Mouse (Mus musculus): Measurements from ENCODE around the gene Sh3bgrl3. TPM values are rescaled to one million over a fixed set of nuclear protein-coding genes. Genes with fewer than 3 reads are reported as not detected.

Sh3bgrl3 gene
- total RNA-seq, 2 experiments from 2014 or later, result 250 to 270 TPM

DNA sequence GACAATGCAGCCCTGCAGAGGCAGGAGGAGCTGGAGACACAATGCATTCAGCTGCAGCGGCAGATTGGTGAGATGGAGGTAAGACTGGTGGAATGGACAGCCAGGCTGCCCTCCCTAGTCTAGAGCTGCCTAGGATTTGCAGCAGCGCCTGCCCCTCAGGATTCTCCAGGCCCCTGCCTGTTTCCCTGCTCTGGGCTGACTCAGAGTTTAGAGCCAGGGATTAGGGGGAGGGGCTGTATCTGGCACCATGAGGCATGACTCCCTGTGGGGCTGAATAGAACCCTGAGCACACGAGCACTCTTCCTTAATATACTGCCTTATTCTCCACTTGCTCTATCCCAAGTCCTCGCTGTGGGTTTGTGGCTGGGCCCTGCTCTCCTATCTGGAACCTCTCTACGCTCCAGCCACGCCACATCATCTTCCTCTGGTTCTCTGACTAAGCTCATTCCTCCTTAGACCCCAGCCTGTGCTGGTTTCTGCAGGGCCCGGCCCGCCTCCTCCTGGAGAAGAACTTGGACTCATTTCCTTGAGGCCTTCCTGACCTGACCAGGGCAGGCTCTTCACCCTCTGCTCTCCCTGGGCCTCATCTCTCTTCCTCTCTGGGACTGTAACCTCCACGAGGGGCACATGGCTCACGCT is 15.1 kb downstream of the Sh3bgrl3 start:
- no peak for DNase-seq (ENCODE audit: low spot score in 2 of 2)

DNA sequence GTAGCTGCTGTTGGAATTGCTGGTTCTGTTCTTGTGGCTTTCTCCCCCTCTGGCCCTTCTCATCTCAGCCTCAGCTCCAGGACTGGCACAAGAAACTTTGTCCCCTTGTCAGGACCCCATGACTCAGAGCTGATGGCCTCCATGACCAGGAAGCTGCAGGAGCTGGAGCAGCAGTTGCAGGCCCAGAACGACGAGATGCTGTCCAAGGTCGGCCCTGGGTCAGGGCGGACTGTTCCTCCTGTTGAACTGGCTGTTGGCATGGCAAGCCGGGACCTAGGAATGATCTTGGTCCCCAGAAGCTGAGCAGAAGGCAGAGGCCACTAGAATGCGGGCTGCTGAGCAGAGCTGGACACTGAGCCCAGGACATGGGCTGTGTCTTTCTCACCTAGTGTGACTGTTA is 16.2 kb downstream of the Sh3bgrl3 start:
- DNase-seq (ENCODE audit: low spot score in 2 of 2), result no peak

DNA sequence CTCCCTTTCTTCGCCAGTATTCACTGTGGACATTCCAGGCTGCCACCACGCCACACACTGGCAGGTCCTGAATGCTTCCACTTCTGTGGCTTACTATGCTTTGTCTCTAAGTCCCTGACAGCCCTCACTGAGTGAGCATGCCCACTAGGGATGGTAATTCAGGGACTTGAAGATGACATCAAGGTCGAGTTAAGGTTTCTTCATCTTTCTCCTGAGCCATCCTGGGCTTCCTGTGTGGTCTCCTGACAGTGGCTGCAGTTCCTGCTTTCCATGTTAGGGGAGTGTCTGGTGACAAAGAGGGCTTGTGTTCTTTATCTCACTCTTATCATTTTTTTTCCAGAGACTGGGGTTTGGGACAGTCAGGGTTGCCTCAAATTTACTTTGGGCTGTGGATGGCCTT is 17.9 kb downstream of the Sh3bgrl3 start:
- DNase-seq (ENCODE audit: low spot score in 2 of 2), result no peak

DNA sequence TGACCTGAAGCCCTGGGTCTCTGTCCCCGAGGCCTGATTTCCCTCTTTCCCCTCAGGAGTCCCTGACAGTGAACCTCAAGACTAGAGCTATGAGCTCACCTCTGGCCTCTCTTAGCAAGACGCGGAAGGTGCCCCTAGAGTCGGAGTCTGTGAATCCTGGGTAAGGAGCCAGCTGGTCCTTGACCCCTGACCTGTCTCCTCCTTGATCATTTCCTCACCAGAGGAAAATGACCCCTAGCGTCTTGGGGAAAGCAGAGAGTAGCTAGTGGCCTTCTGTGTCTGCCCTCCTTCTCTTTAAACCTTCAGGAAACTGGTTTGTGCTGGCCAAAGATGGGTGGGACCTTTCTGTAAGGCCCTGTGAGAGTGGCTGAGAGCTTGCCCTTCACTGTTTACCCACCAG is 20.4 kb downstream of the Sh3bgrl3 start:
- no peak for DNase-seq (ENCODE audit: low spot score in 2 of 2)

DNA sequence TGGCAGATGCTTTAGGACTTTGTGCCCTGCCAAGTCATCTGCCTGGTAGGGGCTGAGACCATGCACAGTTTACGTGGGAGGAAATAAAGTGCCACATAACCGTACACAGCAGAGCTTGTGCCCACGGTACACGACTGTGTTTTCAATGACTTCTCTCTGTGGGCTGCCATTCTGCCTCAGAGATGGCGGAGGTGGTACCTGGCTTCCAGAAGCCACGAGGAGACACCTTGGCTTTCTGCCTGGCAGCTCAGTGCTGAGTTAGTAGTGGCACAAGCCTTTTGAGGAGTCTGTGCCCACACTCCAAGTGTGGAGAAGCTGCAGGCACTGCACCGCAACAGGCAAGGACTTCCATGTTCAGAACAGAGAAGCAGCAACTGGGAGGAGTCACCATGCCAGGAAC is 20.9 kb downstream of the Sh3bgrl3 start:
- DNase-seq (ENCODE audit: low spot score in 2 of 2), result peak; percentile 58 to 79

DNA sequence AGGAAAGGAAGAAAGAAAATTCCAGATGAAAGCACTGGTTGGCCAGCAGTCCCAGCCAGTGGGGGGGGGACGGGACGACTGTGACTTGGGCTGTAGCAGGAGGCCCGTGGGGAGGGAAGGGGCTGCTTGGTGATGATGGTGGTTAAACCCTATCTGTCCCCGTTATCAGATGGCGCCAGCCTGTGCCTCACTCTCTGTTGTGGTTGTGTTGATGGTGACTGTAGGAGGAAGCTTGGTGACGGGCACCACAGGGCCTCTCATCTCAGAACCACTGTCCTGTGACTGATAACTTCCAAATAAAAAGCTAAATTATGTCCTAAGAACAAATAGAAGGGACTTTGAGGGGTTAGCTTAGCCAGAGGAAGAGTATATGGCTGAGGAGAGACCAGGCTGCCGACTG is 22.5 kb downstream of the Sh3bgrl3 start:
- no peak for DNase-seq (ENCODE audit: low spot score in 2 of 2)

DNA sequence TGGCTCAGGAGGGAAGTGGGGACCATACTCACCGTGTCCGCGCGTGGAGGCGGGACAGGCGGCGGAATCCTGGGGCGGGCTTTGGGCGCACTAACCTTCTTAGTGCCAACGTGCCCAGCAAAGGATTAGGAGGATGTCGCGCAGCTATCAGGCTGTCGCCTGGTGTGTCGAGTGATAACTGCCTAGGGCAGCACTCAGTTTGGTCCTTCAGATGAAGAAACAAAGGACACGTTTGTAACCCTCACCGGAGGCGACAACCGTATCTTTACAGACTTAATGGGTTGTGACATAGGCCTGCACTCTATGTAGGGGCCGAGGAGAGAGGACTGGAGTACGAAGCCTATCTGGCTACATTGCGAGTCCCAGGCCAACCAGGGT is 25.9 kb downstream of the Sh3bgrl3 start:
- DNase-seq (ENCODE audit: low spot score in 2 of 2), result no peak

DNA sequence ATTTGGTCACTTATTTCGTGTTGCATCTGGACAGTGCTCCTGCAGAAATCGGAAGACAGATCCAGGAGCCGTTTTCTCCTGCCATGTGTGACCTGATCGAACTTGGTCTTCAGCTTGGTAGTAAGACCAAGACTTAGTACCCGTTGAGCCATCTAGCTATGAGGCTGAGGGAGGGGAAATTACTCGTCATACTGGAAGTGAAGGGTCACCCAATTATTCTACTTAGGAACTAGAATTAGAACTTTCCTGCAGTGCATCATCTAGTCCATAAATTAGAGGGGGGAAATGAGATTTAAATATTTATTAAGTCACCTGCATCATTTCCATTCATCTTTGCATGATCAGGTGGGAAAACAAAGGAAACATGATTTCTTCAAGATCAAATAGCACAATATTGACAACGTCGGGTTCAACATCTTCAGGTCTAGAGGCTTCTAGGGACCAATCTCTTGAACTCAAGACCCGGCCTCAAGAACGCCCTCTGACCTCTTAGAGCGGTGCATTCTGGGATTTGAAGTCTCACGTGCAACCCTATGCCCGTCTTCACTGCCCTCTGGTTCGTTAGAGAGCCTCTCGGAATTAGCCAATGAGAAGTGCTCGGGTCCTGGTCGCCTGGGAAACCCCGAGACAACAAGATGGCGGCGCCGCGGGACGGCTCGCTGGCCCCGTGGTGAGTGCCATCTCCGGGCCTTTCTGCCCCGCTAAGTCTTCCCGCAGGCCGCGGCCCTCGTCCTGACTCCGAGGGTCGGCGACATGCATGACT is 26.4 kb downstream of the Sh3bgrl3 start, which contains the start of gene Ubxn11:
Ubxn11 (plus strand) TSS at position 592 of the 763 bp plus-strand sequence.
- DNase-seq (ENCODE audit: low spot score in 2 of 2), result peak; percentile 91 to 96

DNA sequence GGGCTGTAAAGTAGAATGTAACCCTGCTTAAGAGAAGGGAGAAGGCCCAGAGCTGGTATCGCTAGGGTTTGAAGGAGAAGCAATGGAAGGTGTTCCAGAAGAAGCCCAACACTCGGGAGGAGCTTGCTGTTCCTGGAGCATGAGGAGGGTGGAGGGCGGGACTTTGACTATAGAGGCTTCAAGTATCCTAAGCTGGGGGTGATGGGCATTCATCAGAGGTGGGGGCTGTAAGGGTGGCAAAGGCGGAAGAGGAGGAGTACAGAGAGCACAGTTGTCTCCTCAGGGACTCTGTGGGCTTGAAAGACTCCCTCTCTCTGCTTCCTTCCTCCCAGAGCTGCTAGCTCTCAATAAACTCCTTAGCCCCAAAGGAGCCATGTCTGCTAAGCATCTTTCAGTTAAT is 28.3 kb downstream of the Sh3bgrl3 start:
- DNase-seq (ENCODE audit: low spot score in 2 of 2), result no peak

DNA sequence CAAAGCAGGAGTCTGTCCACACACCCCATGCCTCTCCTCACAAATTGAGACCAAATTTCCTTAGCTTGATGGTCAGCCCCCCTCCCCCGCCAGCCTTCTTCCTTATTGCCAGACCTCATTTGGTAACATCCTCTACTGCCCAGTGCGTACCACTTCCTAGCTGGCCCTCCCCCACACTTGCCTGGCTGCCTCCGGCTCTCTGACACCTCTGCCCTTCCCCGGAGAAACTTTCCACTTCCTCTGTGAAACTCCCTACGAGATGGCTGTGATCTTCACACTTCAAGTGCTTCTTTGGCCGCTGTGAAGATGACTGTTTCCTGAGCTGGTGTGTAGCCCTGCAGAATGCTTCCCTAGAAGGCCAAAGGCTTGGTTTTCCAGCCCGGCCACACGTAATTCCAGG is 30.0 kb downstream of the Sh3bgrl3 start:
- DNase-seq (ENCODE audit: low spot score in 2 of 2), result no peak

DNA sequence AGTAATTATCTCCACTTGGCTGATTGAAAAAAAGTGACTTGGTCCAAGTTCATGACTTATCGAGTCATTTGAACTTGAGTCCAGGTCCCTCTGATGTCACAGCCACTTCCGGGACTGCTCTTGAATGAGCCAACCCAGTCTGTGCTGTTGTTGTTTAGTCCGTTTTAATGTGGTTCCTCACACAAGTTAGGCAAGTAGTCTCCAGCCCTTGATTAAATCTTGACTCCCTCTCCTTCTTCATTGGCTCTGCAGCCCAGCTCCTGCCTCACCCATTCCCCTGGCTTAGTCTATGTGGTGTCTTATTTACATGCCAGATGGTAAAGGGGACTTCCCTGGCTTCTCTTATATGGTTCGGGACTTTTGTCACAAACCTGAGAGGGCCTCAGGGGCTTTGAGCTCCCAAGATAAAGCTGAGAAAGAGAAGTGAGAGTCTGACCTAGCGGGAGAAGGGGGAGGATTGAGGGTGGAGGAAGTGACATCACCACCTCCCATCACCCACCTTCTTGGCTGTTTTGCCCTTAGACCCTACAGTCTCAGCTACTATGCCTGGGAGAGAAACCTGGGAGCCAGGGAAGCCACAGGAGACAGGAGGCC is 31.5 kb downstream of the Sh3bgrl3 start:
- no peak for DNase-seq (ENCODE audit: low spot score in 2 of 2)

DNA sequence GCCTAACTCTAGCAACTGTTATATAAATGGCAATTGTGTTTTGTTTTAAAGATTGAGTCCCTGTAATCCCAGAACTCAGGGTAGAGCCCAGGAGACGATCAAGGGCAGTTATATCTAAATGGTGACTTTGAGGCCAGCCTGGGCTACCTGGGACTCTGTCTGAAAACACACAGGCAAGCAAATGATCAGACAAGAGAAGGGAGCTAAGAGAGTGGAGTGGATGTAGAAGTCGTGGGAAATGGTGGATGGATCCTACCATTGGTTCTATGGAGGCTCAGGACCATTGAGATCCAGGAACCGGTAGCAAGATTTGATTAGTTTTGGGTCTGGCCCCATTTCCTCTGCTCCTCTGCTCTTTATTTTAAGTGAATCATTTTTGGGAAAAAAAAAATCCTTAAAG is 32.5 kb downstream of the Sh3bgrl3 start:
- no peak for DNase-seq (ENCODE audit: low spot score in 2 of 2)

DNA sequence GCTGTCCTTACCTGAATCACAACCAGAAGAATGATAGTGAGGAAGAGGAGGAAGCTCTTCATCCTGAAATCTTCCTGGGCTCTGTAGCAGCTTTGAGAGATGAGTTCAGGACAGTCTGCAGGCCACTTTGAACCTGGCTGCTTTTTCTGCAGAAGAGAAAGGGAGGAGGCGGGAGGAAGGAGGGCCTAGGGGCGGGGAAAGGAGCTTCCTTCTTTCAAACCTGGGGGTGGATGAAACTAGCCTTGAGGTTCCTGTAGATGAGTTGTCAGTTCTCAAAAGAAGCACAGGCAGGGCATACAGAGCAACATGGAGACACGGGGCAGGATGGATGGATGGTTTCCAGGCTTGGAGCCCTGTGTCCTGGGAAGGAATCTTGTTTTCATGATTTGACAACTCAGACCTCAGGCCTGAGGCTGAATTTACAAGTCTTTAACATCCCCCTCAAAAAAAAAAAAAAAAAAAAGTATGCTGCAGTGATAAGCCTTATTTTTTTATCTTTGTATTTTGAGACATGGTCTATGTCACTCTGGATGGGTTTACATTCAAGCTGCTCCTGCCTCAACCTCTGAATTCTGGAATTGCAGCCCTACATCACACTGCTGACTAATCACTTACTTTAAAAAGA is 33.6 kb downstream of the Sh3bgrl3 start, which contains the start of gene Cd52:
Cd52 (minus strand) TSS at position 160 of the 625 bp plus-strand sequence.
- DNase-seq (ENCODE audit: low spot score in 2 of 2), result no peak

DNA sequence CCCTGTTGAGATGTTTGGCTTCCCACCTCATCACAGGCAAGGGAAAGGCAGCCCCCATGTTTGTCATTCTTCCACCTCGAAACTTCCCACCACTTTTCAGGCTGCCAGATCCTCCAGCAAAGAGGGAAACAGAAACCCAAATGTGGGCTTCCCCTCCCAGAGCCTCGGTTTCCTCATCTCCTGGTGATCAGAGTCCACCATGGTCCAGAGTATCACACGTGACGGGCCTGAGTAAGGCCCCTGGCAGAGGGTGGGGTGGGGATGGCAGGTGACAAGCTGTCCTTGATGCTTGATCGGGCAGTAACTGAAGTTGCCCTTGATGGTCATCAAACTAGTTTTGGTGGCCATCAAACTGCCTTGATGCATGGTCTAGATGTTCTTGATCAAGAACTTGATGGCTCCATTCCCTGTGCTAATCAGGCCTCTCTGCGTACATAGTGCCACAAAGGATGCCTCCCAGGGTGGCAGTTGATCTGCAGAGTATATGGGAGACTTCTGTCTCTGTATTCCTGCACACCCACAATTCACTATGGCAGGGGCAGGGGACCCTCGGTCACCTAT is 34.5 kb downstream of the Sh3bgrl3 start:
- DNase-seq (ENCODE audit: low spot score in 2 of 2), result no peak

DNA sequence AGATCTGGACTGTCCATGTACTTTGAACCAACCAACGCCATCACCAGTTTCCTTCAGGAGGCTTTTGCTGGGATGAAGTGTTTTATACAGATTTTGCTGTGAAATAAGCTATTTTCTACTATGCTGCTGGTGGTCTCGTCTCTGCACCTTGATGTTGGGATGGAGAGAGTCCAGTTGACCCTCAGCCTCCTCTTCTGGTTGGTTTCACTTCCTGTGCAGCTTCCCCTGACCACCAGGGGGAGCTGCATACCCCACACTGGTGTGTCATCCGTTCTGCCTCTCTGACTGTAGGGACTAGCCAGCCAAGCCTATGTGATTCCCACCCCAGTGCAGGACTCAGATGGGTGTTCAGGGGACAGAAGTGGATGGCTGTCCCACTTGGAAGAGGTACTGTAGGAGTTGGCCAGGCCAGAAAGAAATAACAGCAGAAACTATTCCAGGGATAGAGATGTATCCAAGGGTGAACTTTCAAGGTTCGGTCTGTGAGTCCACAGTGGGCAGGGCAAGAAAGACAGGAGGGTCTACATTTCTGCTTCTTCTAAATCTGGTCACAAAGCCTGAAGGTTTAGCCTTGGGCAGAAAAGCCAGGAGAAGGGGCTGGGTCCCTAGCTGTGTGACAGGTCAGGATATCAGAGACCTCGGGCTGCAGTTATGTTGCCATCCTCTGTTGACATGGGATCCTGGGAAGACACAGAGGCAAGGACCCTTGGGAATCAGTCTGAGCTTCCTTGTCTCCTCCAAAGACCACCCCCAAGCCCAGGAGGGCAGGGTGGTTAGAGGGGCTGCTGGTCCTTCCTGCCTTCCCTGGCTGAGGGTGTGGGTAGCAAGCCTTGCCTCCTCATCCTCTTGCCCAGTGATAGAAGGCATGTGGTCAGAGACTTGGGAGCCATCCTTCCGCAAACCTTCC is 36.0 kb downstream of the Sh3bgrl3 start:
- DNase-seq (ENCODE audit: low spot score in 2 of 2), result peak in 1 of 2 experiments; percentile 46

DNA sequence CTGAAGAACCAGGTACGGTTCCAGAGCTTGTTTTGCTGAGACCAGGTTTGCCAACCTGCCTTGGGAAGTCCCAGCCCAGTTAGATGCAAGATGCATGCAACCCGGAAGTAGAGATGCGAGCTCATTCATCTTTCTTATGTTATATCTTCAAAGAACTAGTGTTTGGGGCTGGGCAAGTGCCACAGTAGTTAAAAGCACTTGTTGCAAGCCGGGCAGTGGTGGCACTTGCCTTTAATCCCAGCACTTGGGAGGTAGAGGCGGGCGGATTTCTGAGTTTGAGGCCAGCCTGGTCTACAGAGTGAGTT is 37.4 kb downstream of the Sh3bgrl3 start:
- DNase-seq (ENCODE audit: low spot score in 2 of 2), result no peak

DNA sequence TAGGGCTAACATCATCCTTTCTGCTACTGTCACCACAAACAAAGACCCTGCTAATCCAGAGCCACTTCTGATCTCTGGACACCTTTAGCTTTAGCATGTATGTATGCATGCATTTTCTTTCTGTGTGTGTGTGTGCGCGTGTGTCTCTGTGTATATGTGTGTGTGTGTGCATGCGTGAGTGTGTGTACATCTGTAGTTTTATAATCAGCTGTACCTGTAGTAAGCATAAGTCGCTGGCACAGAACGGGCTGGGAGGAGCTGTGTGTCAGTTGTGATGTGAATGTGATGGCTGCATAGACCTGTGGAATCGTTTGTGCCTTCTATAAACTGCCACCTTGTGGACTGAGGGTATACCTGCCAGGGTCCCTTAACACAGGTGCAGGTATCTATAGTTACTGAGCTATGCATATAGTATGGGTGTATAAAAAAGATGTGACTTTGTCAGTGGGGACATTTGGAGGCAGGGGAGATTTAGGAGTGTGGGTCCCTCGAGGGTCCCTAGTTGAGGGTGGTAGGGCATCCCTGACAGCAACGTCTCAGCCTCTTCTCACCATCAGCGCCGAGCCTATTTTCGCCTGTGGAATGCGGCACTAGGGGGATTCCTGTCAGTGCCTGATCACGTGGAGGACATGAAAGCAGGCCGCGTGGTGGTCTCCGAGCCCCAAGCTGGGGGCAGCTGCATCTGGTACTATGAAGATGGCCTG is 37.9 kb downstream of the Sh3bgrl3 start:
- no peak for DNase-seq (ENCODE audit: low spot score in 2 of 2)

DNA sequence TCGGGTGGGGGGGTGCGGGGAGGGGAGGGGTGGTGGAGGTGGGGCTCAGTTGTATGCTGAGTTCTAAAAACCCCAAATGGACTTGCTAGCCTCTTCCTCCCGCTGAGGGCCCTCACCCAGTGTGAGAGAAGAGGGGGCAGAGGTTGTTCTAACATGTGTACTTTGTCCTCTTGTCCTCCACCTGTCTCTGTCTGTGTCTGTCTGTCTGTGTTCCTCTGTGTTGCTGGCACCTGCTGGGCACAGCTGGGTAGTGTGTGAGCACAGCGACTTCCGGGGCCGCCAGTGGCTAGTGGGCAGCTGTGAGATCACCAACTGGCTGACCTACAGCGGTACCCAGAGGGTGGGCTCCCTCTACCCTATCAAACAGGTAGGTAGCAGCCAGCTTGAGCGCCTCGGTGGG is 39.6 kb downstream of the Sh3bgrl3 start:
- no peak for DNase-seq (ENCODE audit: low spot score in 2 of 2)

DNA sequence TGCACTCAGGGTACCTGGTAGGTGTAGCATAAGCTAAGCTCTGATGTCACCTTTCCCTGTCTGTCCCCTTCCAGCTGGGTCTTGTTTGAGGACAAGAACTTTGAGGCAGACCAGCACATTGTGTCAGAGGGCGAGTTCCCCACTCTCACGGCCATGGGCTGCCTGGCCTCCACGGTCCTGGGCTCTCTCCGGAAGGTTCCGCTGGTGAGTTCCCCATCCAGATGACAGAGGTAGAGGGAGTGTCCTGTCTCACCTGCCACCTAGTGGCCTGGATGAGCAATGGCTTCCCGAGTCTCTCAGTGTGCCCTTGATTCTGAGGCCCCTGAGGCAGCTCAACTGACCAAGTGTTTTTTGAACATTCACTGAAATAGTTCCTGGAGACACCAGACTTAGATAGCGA is 41.2 kb downstream of the Sh3bgrl3 start:
- DNase-seq (ENCODE audit: low spot score in 2 of 2), result peak in 1 of 2 experiments; percentile 30

DNA sequence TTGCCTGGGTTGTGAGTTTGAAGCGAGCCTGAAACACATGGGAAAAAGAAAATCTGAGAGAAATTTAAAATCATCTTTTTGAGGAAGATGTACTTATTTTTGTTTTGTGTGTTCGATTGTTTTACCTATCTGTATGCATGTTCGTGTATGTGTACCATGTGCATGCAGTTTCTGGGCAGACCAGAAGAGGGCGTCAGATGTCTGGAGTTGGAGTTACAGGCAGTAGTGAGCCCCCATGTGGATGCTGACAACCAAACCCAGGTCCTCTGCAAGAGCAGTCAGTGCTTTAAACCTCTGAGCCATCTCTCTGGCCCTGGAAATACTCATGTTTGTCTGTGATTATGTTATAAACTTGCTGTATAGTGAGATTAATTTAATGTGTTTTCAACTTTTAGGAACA is 43.6 kb downstream of the Sh3bgrl3 start:
- DNase-seq (ENCODE audit: low spot score in 2 of 2), result no peak

Measured in layer of hippocampus, adult 18-20 months (tissue).